Mouse (Mus musculus) bone marrow, adult 2 months (tissue): ENCODE data around the gene Tmem190.

Experiments used
- CTCF ChIP-seq: fragments of 200-500 bp; IDR thresholded peaks from 2 replicates; pipeline ENCODE4 v1.5.1; 2011; ENCODE audit warnings: low read length, control low read depth; ENCODE audit not compliant: control insufficient read depth, insufficient read depth
- POLR2A ChIP-seq: fragments of 200-500 bp; IDR thresholded peaks from 2 replicates; pipeline ENCODE4 v1.6.1; 2011; ENCODE audit warnings: low read depth, mild to moderate bottlenecking, control low read depth, low read length, borderline replicate concordance; ENCODE audit not compliant: control insufficient read depth

DNA sequence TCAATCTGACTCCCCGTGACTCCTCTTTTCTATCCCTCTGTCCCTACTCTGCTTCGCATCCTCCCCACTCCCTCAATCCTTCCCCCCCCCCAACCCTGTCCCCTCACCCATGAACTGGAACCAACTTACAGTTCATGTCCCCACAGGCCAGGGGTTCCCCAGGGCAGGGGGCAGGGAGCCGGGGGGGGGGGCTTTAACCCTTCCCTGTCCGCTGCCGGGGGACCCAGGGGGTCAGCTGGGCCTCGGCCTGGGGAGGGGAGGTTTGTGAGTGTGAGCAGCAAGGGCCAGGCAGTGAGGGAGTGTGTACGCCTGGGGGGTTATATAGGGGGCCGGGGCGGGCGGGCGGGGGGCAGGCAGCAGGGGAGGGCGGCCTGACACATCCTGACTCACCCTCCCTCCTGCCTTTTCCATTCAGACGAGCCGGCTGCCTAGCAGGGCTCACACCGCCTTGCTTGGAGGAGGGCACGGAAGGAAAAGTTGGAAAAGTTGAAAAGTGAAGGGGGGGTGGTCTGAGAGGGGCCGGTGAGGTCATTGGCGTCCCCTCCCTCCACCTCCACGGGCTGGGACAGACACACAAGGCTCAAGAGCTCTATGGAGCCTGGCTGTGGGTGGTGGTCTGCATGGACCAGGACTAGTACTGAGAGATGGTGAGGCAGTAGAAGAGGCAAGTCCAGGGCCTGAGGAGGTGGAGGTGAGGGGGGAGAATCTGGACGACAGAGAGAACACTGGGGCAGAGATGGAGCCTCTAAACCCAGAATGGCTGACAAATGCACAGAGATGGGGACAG, 4.7 kb upstream of the Tmem190 start:
- TF ChIP-seq POLR2A, result no peak
- no peak for TF ChIP-seq CTCF
